Mouse (Mus musculus) bone marrow, adult 2 months (tissue): ENCODE measurements around the gene Prss12. TPM values are rescaled to one million over a fixed set of nuclear protein-coding genes. Genes with fewer than 3 reads are reported as not detected.

Experiments
- H3K27ac ChIP-seq: fragments of 200-500 bp; 2 replicates; pipeline ENCODE4 v1.5.1; 2012; ENCODE audit warnings: low read depth, mild to moderate bottlenecking, control low read depth, inconsistent platforms, low read length; ENCODE audit not compliant: control insufficient read depth, poor library complexity, insufficient read depth
- H3K4me1 ChIP-seq: fragments of 200-500 bp; 2 replicates; pipeline ENCODE4 v1.6.1; 2011; ENCODE audit warnings: low read length; ENCODE audit not compliant: control insufficient read depth, insufficient read depth
- H3K4me3 ChIP-seq: fragments of 200-500 bp; replicated peaks from 2 replicates; pipeline ENCODE3; 2011; ENCODE audit warnings: mild to moderate bottlenecking, low read depth, low read length, control low read depth; ENCODE audit not compliant: control insufficient read depth
- CTCF ChIP-seq: fragments of 200-500 bp; IDR thresholded peaks from 2 replicates; pipeline ENCODE4 v1.5.1; 2011; ENCODE audit warnings: low read length, control low read depth; ENCODE audit not compliant: control insufficient read depth, insufficient read depth
- POLR2A ChIP-seq: fragments of 200-500 bp; IDR thresholded peaks from 2 replicates; pipeline ENCODE4 v1.6.1; 2011; ENCODE audit warnings: low read depth, mild to moderate bottlenecking, control low read depth, low read length, borderline replicate concordance; ENCODE audit not compliant: control insufficient read depth
- WGBS: fragments of 180-500 bp; shearing (Covaris S2); methylation state at CpG from one replicate; pipeline ENCODE4 v1.1.7; 2018; 5-methylcytosine and 5-hydroxymethylcytosine counted together
- polyA plus RNA-seq: library from polyadenylated mRNA; stranded (reverse); fragments of >200 nt; gene quantifications from 2 replicates; pipeline ENCODE4 v1.2.4, GENCODE M21; 2011; ENCODE audit warnings: low replicate concordance; ENCODE audit not compliant: missing spikeins, insufficient read depth, insufficient read length

Gene Prss12
- polyA plus RNA-seq, 1 experiment: 0.57 TPM

GRCm38 (mm10) chr3:123429597-123430458, 16.9 kb upstream of the Prss12 start:
- H3K4me3 ChIP-seq: no peak overlapping the region
- no peaks in the 10 kb centered on the region for H3K4me1 ChIP-seq
- 77% methylated on average over 22 of the region's 22 CpGs for WGBS
- no peak overlapping the region for H3K27ac ChIP-seq
- no peak for TF ChIP-seq POLR2A
- TF ChIP-seq CTCF: no peak

DNA sequence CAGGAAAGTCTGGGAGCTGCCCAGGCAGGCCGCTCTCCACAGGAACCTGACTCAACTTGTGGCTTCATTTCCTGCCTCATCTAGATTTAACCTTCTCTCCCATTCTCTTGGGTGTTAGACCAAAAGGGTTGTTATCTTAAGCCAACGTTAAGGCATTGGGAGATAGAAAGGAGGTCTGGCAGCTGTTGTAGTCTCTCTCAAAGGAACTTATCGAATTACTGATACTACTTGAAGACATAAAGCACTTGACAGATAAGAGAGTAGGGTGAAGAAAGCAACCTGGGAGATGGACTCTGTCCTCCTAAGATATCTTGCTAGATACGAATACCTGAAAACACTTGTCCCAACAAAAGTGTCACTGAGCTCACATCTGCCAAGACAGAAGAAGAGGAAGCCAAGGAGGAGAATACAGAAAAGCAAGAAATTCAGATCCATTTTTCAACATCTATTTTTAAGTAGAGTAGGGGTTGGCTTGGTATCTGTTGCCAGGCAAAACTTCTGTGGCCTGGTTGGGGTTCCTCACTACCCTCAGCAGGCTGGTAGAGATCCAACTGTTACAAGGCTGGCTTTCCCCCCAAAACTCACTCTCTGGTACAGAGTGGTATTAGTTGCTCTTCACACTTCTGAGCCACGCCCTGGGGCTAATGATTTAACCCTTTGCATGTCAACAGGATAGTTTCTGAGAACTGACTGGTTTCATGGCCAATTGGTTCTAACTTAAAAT, 14.6 kb upstream of the Prss12 start:
- H3K4me1 ChIP-seq: no peaks in the 10 kb centered on the region
- no peak overlapping the region for H3K27ac ChIP-seq
- 40% methylated on average over 5 of the region's 5 CpGs for WGBS
- TF ChIP-seq POLR2A: no peak
- no peak for TF ChIP-seq CTCF
- no peak overlapping the region for H3K4me3 ChIP-seq

- TF ChIP-seq POLR2A (no peak), CTCF (no peak)
- H3K27ac ChIP-seq: no peak overlapping the region
- no peaks in the 10 kb centered on the region for H3K4me1 ChIP-seq
- 76% methylated on average over 3 of the region's 3 CpGs for WGBS
- no peak overlapping the region for H3K4me3 ChIP-seq
Observed at GRCm38 (mm10) chr3:123433362-123433761, 13.4 kb upstream of the Prss12 start.

- H3K27ac ChIP-seq: no peak overlapping the region
- H3K4me1 ChIP-seq: no peaks in the 10 kb centered on the region
- WGBS: 80% methylated on average over 1 of the region's 1 CpGs
- H3K4me3 ChIP-seq: no peak overlapping the region
- TF ChIP-seq POLR2A: no peak
- TF ChIP-seq CTCF: no peak
Observed at GRCm38 (mm10) chr3:123437608-123438007, 9.1 kb upstream of the Prss12 start.

DNA sequence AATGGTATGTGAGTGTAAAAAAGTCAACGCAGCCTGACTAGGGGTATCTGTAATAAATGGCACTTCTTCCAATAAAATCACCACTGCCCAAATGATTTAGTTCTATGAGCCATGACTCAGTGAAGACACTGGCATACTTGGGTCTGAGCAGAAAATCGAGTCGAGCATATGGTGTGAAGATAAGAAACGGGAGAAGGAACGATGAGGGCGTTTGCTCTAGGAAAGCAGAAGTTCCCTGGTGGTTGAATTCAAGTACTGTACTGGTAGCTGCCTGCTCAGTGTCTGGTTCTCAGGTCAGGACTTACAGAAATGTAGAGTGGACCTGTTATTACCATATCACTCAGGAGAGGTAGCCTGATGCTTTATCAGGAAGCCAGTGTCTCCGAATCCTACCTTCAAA, 6.2 kb upstream of the Prss12 start:
- Histone ChIP-seq H3K4me1 (no peaks in the 10 kb centered on the region; the same call in 1 of the 2 replicates), H3K27ac (no peak overlapping the region), H3K4me3 (no peak overlapping the region)
- 9% methylated on average over 7 of the region's 7 CpGs for WGBS
- no peak for TF ChIP-seq POLR2A
- TF ChIP-seq CTCF: no peak

DNA sequence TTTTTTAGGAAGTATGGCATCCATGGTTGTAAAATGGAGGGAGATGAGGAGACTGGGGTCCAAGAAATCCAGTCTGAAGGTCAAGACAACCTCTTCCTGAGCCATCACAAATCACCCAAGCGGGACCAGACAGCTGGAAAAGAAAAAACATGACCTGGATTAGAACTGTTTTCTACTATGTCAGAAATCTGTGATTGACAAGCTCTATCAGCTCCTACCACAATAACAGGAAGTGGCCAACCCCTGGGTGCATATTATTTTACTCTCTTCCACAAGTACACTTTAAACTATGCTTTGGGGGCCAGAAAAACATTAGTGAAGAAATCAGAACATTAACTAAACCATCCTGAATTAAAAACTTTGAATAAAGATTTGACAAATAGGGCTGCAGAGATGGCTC, 2.2 kb upstream of the Prss12 start:
- no peaks in the 10 kb centered on the region; the same call in 1 of the 2 replicates for H3K4me1 ChIP-seq
- H3K27ac ChIP-seq: no peak overlapping the region
- 44% methylated on average over 1 of the region's 1 CpGs for WGBS
- H3K4me3 ChIP-seq: no peak overlapping the region
- no peak for TF ChIP-seq POLR2A
- no peak for TF ChIP-seq CTCF

GRCm38 (mm10) chr3:123447538-123448059, 886 bp downstream of the Prss12 start:
- WGBS: 11% methylated on average over 13 of the region's 13 CpGs
- no peak overlapping the region for H3K4me3 ChIP-seq
- TF ChIP-seq CTCF (no peak), POLR2A (no peak)
- no peak overlapping the region for H3K27ac ChIP-seq
- no peaks in the 10 kb centered on the region; the same call in 1 of the 2 replicates for H3K4me1 ChIP-seq

GRCm38 (mm10) chr3:123448096-123448495, 1.4 kb downstream of the Prss12 start:
- 11% methylated on average over 10 of the region's 10 CpGs for WGBS
- Histone ChIP-seq H3K27ac (no peak overlapping the region), H3K4me3 (no peak overlapping the region), H3K4me1 (no peaks in the 10 kb centered on the region; the same call in 1 of the 2 replicates)
- TF ChIP-seq CTCF: no peak
- TF ChIP-seq POLR2A: no peak
